Mouse (Mus musculus): ENCODE measurements around the gene Prkaa1.
"Not testable (repeated sequence)": the region's sequence is repeated elsewhere in the genome, so short reads cannot be mapped to it uniquely, and the experiment has no call there.

The Prkaa1 gene

GRCm38 (mm10) chr15:5184668-5185330, 41.1 kb downstream of the Prkaa1 start:
- DNase-seq = peak; percentile 10

- peak; percentile 87 for DNase-seq
Measured at GRCm38 (mm10) chr15:5185366-5186292, 42.0 kb downstream of the Prkaa1 start, which contains the start of gene Ttc33. TSS of gene Ttc33 (plus strand) at chr15:5185525.

DNA sequence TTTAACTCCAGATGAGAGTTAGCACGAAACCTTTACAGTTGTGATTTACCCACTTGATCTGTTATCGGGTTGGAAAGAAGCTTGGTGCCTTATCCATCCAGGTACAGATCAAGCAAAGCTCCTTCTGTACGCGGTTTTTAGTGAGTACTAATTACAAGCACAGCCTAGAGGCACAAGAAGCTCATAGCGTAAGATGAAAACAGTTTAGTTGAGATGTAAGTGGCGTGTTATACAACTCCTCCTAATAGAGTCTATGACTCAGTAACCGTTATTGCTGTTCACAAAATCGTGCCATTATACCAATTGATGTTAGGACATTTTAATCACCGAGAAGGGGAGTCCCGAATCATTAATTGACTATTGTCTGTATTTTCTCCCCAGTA, 42.6 kb downstream of the Prkaa1 start:
- DNase-seq = no peak

DNA sequence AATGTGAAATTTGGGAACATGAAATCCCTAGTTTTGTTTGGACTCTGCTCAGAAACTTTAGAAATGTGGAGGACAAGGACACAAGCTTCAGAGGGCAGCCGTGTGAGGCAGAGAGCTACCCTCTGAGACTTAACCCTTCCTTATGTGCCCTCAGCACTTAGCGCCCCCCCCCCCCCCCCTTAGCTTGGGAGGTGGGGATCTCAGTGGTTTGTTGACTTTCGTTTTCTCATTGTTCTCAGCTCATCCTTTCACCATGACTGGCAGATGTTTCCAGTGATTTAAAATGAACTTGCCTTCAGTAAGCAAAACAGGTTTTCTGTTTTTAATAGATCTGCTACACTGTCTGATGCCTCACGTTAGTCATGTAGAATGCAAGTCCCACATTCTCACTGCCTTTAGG, 43.5 kb downstream of the Prkaa1 start:
- no peak for DNase-seq

DNA sequence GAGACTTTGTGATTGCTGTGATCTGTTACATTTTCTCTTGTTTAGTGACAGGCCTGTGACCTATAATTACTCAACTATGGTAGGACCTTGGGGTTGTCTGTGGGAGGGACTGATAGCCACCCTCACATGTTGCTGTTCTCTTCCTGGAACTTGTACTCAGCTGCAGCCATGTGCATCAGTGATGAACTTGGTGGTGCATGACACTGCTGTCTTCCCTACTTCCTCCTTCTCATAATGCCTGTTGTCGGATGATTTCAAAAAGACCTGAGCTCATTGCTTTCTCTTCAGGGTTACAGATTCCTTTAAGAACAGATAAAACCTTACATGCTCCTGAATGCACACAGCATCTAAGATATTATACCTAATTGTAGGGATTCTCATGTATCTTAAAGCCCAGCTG, 44.4 kb downstream of the Prkaa1 start:
- DNase-seq = no peak

DNA sequence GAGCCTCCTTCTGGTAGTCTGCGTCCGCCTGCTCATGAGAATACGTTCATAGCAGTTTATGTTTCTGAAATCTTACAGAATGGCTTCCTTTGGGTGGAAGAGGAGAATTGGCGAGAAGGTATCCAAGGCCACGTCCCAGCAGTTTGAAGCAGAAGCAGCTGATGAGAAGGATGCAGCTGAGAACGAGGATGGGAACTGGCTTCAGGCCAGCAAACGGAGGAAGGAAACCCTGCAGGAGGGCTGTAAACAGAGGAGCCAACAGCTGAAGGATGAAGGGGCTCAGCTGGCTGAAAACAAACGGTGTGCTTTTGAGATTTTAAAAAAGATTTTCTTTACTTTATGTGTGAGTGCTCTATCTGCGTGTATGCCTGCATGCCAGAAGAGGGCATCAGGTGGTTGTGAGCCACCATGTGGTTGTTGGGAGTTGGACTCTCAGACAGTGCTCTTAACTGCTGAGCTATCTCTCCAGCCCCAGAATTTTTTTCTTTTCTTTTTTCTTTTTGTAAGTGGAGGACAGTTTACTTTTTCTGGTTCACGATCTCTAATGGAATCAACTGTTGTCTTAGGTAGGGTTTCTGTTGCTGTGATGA, 45.9 kb downstream of the Prkaa1 start:
- DNase-seq = no peak

DNA sequence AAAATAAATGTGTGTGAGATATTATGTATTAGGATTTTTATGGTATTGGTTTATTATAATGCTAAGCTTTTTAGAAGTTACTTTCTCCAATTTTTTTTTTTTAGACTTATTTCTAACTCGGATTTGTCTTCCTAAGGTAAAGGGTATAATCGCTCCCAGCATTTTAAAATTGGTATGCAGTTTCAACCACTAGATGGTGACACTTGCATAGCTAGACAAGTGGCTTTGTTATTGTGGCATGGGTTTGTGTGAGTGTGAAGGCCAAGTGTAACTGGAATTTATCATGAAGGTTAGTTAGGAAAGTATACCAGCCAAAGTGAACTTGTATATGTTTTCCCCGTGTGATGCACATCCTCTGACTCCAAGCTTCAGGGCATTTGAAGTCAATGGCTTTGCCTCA, 50.2 kb downstream of the Prkaa1 start:
- DNase-seq = no peak

DNA sequence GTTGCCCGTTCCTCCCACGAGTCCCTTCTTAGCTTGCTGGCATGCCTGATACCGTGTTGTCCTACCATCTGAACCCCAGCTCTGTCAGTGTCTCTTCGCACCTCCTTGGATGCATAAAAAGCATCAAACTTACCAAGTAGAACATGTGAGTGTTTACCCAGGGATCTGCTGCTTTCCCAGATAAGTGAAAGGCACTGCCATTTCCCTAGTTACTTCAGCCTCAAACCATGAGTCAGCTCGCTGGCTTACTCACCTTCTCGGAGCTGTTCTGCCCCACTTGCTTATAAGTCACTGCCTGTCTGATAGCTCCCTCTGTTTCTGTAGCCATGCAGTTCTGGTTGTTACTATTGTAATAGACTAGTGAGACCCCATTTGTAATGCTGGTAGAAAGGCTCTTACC, 50.8 kb downstream of the Prkaa1 start:
- DNase-seq = no peak

- DNase-seq = no peak
Measured at GRCm38 (mm10) chr15:5194931-5195330, 51.3 kb downstream of the Prkaa1 start.

DNA sequence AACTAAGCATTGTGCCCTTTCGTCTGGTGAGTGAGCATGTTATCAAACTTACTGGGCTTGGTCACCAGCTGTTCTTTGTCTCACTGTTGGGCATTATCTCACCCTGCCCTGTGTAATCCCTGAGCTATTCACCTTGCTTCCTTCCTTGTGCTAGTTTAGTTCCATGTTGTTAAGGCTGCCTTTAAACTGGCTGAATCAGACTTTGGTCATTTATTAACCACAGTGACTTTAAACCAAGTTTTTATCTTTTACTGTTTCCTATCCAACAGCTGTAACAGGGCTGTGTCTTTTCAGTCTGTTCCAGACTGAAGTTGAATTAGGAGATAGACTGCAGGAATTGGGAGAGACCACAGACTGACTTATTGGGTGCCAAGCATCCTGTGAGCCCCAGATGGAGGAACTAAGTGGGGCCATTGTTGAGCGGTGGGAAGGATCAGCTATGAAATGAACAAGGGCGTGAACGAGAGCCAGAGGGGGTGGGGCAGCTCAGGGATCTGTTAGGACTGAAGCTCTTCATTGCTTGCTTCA, 52.4 kb downstream of the Prkaa1 start:
- DNase-seq = peak; percentile 48

GRCm38 (mm10) chr15:5196691-5197090, 53.0 kb downstream of the Prkaa1 start:
- no peak for DNase-seq

DNA sequence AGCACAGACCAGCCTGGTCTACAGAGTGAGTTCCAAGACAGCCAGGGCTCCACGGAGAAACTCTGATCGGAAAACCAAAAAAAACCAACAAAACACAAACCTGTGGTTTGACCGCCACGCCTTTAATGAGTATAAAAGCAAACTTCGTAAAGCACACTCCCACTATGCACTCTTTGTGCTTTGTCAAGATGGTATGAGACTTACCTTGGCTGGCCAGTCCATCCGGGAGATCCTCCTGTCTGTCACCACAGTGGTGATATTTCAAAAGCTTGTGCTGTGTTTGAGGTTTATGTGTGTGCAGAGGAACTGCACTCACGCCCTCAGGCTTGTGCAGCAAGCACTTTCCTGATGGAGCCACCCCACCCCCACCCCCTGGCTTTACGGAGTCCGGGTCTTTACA, 61.6 kb downstream of the Prkaa1 start:
- no peak for DNase-seq

DNA sequence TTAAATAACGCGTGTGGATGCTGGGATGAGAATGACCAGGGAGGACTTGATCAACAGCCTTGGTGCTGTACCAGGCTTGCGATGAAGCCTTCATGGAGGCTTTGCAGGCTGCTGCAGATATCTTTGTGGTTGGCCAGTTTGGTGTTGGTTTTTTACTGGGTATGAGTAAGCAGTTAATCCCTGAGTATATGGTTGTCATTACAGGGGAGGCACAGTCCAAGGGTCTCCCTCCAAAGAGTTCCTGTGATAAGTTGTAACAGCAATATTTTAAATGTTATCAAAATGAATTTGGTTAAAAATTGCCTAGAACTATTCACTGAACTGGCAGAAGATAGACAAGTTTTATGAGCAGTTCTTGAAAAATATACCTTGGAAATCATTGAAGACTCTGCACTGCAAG, 65.5 kb downstream of the Prkaa1 start:
- DNase-seq = no peak

DNA sequence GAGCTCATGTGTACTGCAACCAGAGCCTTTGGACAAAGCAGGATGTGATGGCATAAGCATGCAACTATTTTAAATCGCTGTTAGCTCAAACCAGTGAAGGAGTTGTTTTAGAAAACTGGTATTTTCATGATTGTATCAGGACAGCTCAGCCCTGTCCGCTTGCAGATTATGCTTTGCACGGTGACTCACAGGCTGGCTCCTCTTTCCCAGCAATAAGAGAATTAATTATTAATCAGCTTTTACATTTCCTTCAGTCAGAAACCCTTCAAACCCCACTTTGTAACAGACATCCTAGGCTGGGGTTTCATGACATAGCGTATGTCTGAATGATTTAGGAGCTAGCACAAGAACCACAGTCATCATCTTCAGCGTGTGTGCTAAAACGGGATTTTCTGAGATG, 76.8 kb downstream of the Prkaa1 start:
- DNase-seq = no peak

- DNase-seq = not testable (repeated sequence)
Measured at GRCm38 (mm10) chr15:5230746-5231145, 87.1 kb downstream of the Prkaa1 start.

All from kidney, adult 18-20 months (tissue).